Mouse (Mus musculus) olfactory bulb, adult 2 months (tissue): ENCODE data around the gene Klf1. TPM values are rescaled to one million over a fixed set of nuclear protein-coding genes. Genes with fewer than 3 reads are reported as not detected.
"Not testable (repeated sequence)": the region's sequence is repeated elsewhere in the genome, so short reads cannot be mapped to it uniquely, and the experiment has no call there.

Source experiments
- H3K27ac ChIP-seq: fragments of 200-500 bp; 2 replicates; pipeline ENCODE4 v1.5.1; 2012; ENCODE audit warnings: low read depth, low read length; ENCODE audit not compliant: insufficient read depth
- H3K4me1 ChIP-seq: fragments of 200-500 bp; 2 replicates; pipeline ENCODE4 v1.6.1; 2012; ENCODE audit warnings: low read length; ENCODE audit not compliant: control insufficient read depth, insufficient read depth
- H3K4me3 ChIP-seq: fragments of 200-500 bp; 2 replicates; pipeline ENCODE4 v1.5.1; 2012; ENCODE audit warnings: mild to moderate bottlenecking, low read depth, low read length, moderate library complexity; ENCODE audit not compliant: insufficient read depth
- CTCF ChIP-seq: fragments of 200-500 bp; IDR thresholded peaks from 2 replicates; pipeline ENCODE4 v1.5.1; 2012; ENCODE audit warnings: low read depth, mild to moderate bottlenecking, low read length, moderate library complexity; ENCODE audit not compliant: insufficient read depth
- POLR2A ChIP-seq: fragments of 200-500 bp; IDR thresholded peaks from 2 replicates; pipeline ENCODE4 v1.6.1; 2012; ENCODE audit warnings: mild to moderate bottlenecking, low read depth, low read length, moderate library complexity; ENCODE audit not compliant: insufficient read depth
- WGBS: fragments of 180-500 bp; shearing (Covaris S2); methylation state at CpG from one replicate; pipeline ENCODE4 v1.1.7; 2018; 5-methylcytosine and 5-hydroxymethylcytosine counted together
- polyA plus RNA-seq: library from polyadenylated mRNA; stranded (reverse); fragments of >200 nt; gene quantifications from 2 replicates; pipeline ENCODE4 v1.2.4, GENCODE M21; 2012; ENCODE audit warnings: low replicate concordance; ENCODE audit not compliant: missing spikeins, insufficient read depth, insufficient read length

Gene Klf1
- polyA plus RNA-seq, 1 experiment: not detected

DNA sequence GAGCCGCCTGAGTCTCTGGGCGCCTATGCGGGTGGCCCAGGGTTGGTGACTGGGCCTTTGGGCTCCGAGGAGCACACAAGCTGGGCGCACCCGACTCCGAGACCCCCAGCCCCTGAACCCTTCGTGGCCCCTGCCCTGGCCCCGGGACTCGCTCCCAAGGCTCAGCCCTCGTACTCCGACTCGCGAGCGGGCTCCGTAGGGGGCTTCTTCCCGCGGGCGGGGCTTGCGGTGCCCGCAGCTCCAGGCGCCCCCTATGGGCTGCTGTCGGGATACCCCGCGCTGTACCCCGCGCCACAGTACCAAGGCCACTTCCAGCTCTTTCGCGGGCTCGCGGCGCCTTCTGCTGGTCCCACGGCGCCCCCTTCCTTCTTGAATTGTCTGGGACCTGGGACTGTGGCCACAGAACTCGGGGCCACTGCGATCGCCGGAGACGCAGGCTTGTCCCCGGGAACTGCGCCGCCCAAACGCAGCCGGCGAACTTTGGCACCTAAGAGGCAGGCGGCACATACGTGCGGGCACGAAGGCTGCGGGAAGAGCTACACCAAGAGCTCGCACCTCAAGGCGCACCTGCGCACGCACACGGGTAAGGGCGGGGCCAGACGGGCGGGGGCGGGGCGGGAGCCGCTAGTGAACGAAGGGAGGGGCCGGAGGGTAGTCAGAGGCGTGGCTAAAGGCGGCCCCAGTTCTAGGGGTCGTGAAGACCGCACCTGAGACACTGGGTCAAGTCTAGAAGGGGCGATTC lies 1.4 kb downstream of the Klf1 start:
- Histone ChIP-seq H3K4me3 (peak overlapping the region; percentile 58), H3K27ac (no peak overlapping the region), H3K4me1 (peaks cover 3% of the 10 kb centered on the region; the same call in 1 of the 2 replicates)
- WGBS: under 1% methylated on average over 67 of the region's 68 CpGs
- TF ChIP-seq POLR2A (no peak), CTCF (peak; percentile 94)

GRCm38 (mm10) chr8:84904351-84904750 lies 2.6 kb downstream of the Klf1 start:
- peaks cover 14% of the 10 kb centered on the region for H3K4me1 ChIP-seq
- no peak overlapping the region for H3K4me3 ChIP-seq
- TF ChIP-seq CTCF (no peak), POLR2A (no peak)
- H3K27ac ChIP-seq: no peak overlapping the region
- 88% methylated on average over 7 of the region's 7 CpGs for WGBS

DNA sequence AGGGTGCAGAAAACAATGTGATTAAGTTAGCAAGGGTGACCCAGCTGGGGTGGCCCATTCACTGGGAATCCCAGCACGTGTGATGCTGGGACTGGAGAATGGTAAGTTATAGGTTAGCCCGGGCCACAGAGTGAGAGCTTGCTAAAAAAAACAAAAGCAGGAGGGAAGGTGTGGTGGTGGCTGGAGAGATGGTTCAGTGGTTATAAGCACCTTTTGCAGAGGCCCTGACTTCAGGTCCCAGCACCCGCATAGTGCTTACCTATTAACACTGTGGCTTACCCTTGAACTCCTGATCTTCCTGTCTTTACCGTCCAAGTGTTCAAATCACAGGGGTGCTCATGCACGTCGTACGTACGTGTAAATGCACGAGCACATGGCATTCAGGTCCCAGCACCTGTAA lies 5.3 kb downstream of the Klf1 start:
- Histone ChIP-seq H3K4me3 (no peak overlapping the region), H3K4me1 (peaks cover 15% of the 10 kb centered on the region), H3K27ac (no peak overlapping the region)
- TF ChIP-seq POLR2A (no peak), CTCF (no peak)
- WGBS: 95% methylated on average over 9 of the region's 9 CpGs

DNA sequence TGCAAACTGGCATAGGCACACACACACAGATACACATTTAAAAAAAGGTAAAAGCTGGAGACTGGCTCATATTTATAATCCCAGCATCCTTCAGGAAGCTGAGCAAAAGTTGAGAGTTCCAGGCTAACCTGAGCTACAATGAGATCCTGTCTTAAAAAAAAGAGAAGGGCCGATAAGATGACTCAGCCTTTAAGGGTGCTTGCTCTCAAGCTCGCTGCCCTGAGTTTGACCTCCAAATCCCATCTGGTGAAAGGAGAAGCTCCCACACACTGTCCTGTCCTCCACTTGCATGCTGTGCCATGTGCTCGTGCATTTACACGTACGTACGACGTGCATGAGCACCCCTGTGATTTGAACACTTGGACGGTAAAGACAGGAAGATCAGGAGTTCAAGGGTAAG lies 5.8 kb downstream of the Klf1 start:
- H3K4me1 ChIP-seq: peaks cover 14% of the 10 kb centered on the region
- 82% methylated on average over 8 of the region's 8 CpGs for WGBS
- no peak for TF ChIP-seq CTCF
- no peak for TF ChIP-seq POLR2A
- H3K4me3 ChIP-seq: no peak overlapping the region
- H3K27ac ChIP-seq: no peak overlapping the region

GRCm38 (mm10) chr8:84907979-84908378 lies 6.3 kb downstream of the Klf1 start:
- peaks cover 16% of the 10 kb centered on the region for H3K4me1 ChIP-seq
- not testable (repeated sequence) for H3K27ac ChIP-seq, H3K4me3 ChIP-seq
- 31% methylated on average over 7 of the region's 7 CpGs for WGBS

DNA sequence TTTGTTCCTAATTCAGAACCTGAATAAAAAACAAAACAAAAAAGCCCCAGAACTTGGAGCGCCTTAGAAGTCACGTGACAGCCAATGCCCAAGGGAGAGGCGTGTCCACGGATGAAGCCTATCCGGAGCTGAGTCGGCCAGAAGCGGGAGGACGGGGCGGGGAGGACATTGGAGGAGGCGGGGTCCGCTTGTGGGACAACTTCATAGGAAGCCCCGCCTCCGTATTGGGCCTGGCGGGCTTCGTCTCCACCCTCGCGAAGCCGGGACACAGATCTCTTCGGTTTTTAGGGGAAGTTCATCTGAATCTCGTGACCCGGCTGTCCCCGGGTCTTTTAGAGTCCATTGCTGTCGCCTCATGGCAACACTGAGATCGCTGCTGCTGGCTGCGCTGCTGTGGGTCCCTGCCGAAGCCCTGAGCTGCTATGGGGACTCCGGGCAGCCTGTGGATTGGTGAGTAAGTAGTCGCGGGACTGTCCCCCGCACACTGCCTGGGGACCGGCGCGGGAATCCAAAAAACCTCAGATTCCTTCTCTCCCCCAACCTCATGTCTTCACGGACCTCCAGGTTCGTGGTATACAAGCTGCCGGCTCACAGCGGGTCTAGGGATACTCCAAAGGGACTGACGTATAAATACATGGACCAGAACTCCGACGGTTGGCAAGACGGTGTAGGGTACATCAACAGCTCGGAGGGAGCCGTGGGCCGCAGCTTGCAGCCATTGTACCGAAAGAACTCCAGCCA lies 6.9 kb downstream of the Klf1 start, which contains the start of gene Dnase2a:
Gene Dnase2a (plus strand): TSS at position 140 of the 741 bp plus-strand sequence.
- Histone ChIP-seq H3K4me3 (peak within 1 kb of the TSS; percentile 46), H3K27ac (no peak within 1 kb of the TSS), H3K4me1 (peaks cover 19% of the 10 kb centered on the region)
- TF ChIP-seq POLR2A (0 out of 2 replicates have a peak, but pooled peaks have one; percentile 28), CTCF (no peak)
- WGBS: 6% methylated on average over 45 of the region's 45 CpGs

GRCm38 (mm10) chr8:84909162-84909767 lies 7.5 kb downstream of the Klf1 start:
- 62% methylated on average over 20 of the region's 20 CpGs for WGBS
- no peak overlapping the region for H3K27ac ChIP-seq

DNA sequence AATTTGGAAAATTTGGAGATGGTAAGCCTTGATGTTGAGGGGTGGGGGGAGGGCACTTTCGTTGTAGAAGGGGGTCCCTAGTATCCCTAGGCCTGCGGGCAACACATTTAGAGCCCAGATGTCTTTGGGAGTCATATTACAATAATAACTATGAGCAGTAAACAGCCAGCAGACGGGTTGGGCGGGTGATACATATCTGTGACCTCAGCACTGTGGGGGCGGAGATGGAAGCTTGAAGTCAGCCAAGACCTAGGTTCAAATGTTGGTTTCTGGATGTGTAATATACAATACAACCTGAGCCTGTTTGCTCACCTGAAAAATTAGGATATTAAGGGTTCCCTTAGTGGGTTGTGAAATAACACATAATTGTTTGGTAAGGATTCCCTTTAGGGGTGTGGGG lies 8.2 kb downstream of the Klf1 start:
- peaks cover 19% of the 10 kb centered on the region for H3K4me1 ChIP-seq
- no peak overlapping the region for H3K4me3 ChIP-seq
- WGBS: 83% methylated on average over 5 of the region's 5 CpGs
- TF ChIP-seq POLR2A: no peak
- H3K27ac ChIP-seq: no peak overlapping the region

More at GRCm38 (mm10) chr8:84909162-84909767, 7.5 kb downstream of the Klf1 start:
- Histone ChIP-seq H3K4me3 (peak overlapping the region; percentile 46; the same call in 1 of the 2 replicates), H3K4me1 (peaks cover 19% of the 10 kb centered on the region)
- TF ChIP-seq CTCF (no peak), POLR2A (no peak)

GRCm38 (mm10) chr8:84910551-84910950 lies 8.8 kb downstream of the Klf1 start:
- no peak for TF ChIP-seq CTCF
- no peak for TF ChIP-seq POLR2A
- WGBS: 88% methylated on average over 6 of the region's 6 CpGs
- Histone ChIP-seq H3K4me1 (peaks cover 19% of the 10 kb centered on the region), H3K27ac (no peak overlapping the region), H3K4me3 (no peak overlapping the region)

DNA sequence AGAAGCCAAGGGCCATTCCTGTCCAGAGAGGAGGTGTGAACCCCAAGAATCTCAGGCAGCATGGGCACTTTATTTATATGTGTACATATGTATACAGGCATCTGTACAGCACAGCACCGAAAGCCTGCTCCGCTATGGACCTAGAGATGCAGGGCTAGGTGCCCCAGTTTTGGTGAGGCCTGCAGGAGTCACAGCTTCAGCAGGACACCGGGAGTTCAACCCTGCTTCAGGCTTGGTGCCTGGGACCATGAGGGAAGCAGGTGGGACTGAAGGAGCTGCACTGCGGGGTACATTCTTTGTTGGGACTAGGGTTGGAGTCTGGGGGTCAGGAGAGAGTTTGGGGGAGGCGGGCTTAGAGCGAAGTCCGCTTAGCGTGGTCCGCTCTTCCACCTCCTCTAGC lies 10.1 kb downstream of the Klf1 start:
- 92% methylated on average over 9 of the region's 9 CpGs for WGBS
- Histone ChIP-seq H3K27ac (no peak overlapping the region), H3K4me1 (peaks cover 19% of the 10 kb centered on the region), H3K4me3 (no peak overlapping the region)
- TF ChIP-seq POLR2A (no peak), CTCF (no peak)
